Mouse (Mus musculus): ENCODE data around the gene C2cd4c.

DNA sequence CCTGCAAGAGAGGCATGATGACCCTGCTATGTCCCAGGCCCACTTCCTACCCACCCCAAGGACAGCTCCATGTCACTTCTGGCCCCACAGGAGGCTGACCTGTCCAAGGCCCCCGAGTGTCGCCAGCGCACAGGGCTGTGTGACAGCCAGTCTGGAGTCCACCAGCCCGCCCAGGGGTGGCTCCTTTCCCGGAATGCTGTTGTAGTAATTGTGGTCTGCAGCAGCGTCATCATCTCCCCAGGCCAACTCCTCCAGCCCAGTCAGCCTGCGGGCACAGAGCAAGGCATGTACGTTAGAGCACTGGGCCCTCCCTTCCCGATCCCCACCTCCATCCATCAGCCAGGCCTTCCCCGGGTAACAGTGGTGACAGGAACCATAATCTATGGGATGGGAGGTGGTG lies 12.3 kb upstream of the C2cd4c start:
- TF ChIP-seq POLR2A (IDR thresholded peaks at IDR 0.05; ENCODE audit: control insufficient read depth, extremely low read depth, insufficient read depth, low read length, poor library complexity): no peak
- no peak for TF ChIP-seq CTCF (IDR thresholded peaks at IDR 0.05; ENCODE audit: borderline replicate concordance, control insufficient read depth, extremely low read depth, insufficient read depth, low read length, poor library complexity)

Measured in thymus, adult 2 months (tissue).